11 mouse cellular contexts compared by ENCODE assay signal in genomic region chr10:99393523-99393922, GRCm38 (mm10).
DNase-seq lines count a peak whose midpoint lies in the region; ATAC-seq and TF ChIP-seq lines count a peak whose summit lies in the region.
"Had no signal": no experiment of that assay in that cellular context is flagged by ENCODE, and none has a peak within 500 bp of the region (broad histone marks: within the 10 kb centered on the region; RNA-seq: fewer than 3 reads in every experiment).

No protein-coding gene starts in this region.

- no peak overlapping the region for H3K4me2 ChIP-seq in kidney, postnatal 0 days (ENCODE audit: low read length)
- H3K4me2 ChIP-seq in hindbrain, embryonic 11.5 days (replicated peaks; ENCODE audit: low read depth, low read length) = no peak overlapping the region
- H3K4me2 ChIP-seq: lung, embryonic 15.5 days had no signal

- H3K4me3 ChIP-seq in kidney, postnatal 0 days (replicated peaks; ENCODE audit: low read depth, low read length) = no peak overlapping the region
- H3K4me3 ChIP-seq in cortical plate, adult 2 months (ENCODE audit: insufficient read depth, low read length) = no peak overlapping the region
- H3K4me3 ChIP-seq in layer of hippocampus, adult 2 months = peak overlapping the region; percentile 6; the same call in 1 of the 2 replicates
- no peak overlapping the region for H3K4me3 ChIP-seq in hindbrain, embryonic 11.5 days (ENCODE audit: low read depth, low read length)
- H3K4me3 ChIP-seq: lung, embryonic 15.5 days had no signal

- DNase-seq in kidney, postnatal 0 days (ENCODE audit: low spot score) = peak; percentile 45
- no peak for DNase-seq in kidney, postnatal 4 days
- peak; percentile 18 to 23 for DNase-seq in layer of hippocampus, adult 2 months (ENCODE audit: low spot score in 2 of 2)
- DNase-seq in hindbrain, embryonic 11.5 days (ENCODE audit: low spot score) = no peak
- no peak for DNase-seq in ovary, postnatal 36 days (ENCODE audit: low spot score)
- no peak for DNase-seq in cerebellum, adult 9-11 months
- DNase-seq: cerebellum, postnatal 10 days had no signal

- TF ChIP-seq POLR2A in cortical plate, adult 2 months (IDR thresholded peaks at IDR 0.05; ENCODE audit: extremely low read depth, insufficient read depth, low read length) = no peak

- no peak for ATAC-seq in kidney, postnatal 0 days (replicated peaks; ENCODE audit: low FRiP score, low read depth)
- peak; percentile 55 for ATAC-seq in neutrophil, adult 5-6 weeks (ENCODE audit: extremely low read depth, insufficient number of reproducible peaks, low FRiP score, poor library complexity, severe bottlenecking)
- no peak for ATAC-seq in hindbrain, embryonic 11.5 days (ENCODE audit: low FRiP score)
- ATAC-seq: Patski had no signal

- H3K27me3 ChIP-seq in kidney, postnatal 0 days (ENCODE audit: insufficient read depth, low read length) = no peaks in the 10 kb centered on the region
- no peaks in the 10 kb centered on the region for H3K27me3 ChIP-seq in hindbrain, embryonic 11.5 days (ENCODE audit: control insufficient read depth, insufficient read depth, low read length)
- H3K27me3 ChIP-seq: lung, embryonic 15.5 days; Patski had no signal

- no peak for TF ChIP-seq CTCF in kidney, postnatal 0 days (IDR thresholded peaks at IDR 0.05; ENCODE audit: low read depth)
- no peak for TF ChIP-seq CTCF in cortical plate, adult 2 months (IDR thresholded peaks at IDR 0.05; ENCODE audit: extremely low read depth, insufficient read depth, low read length)
- no peak for TF ChIP-seq CTCF in layer of hippocampus, adult 2 months (conservative IDR thresholded peaks at IDR 0.05)

- WGBS in kidney, postnatal 0 days = 31% methylated on average over 8 of the region's 8 CpGs
- 63% methylated on average over 8 of the region's 8 CpGs for WGBS in hindbrain, embryonic 11.5 days

- no peaks in the 10 kb centered on the region for H3K9me3 ChIP-seq in kidney, postnatal 0 days (replicated peaks; ENCODE audit: low read length)
- H3K9me3 ChIP-seq in hindbrain, embryonic 11.5 days (ENCODE audit: control insufficient read depth, low read length) = no peaks in the 10 kb centered on the region
- H3K9me3 ChIP-seq: lung, embryonic 15.5 days had no signal

- no peak overlapping the region for H3K27ac ChIP-seq in kidney, postnatal 0 days
- peak overlapping the region; percentile 29; the same call in 1 of the 2 replicates for H3K27ac ChIP-seq in cortical plate, adult 2 months (ENCODE audit: insufficient read depth, low read length)
- peak overlapping the region; percentile 75 for H3K27ac ChIP-seq in layer of hippocampus, adult 2 months
- no peak overlapping the region for H3K27ac ChIP-seq in hindbrain, embryonic 11.5 days (ENCODE audit: low read depth, low read length)
- H3K27ac ChIP-seq: lung, embryonic 15.5 days had no signal

- H3K9ac ChIP-seq in kidney, postnatal 0 days (ENCODE audit: low read depth, low read length) = no peak overlapping the region
- no peak overlapping the region for H3K9ac ChIP-seq in hindbrain, embryonic 11.5 days (ENCODE audit: low read depth, low read length)
- H3K9ac ChIP-seq: lung, embryonic 15.5 days had no signal

- no peaks in the 10 kb centered on the region for H3K4me1 ChIP-seq in kidney, postnatal 0 days (replicated peaks; ENCODE audit: insufficient read depth, low read length)
- H3K4me1 ChIP-seq in cortical plate, adult 2 months (ENCODE audit: control insufficient read depth, insufficient read depth, low read length) = no peaks in the 10 kb centered on the region; the same call in 1 of the 2 replicates
- H3K4me1 ChIP-seq in hindbrain, embryonic 11.5 days (replicated peaks; ENCODE audit: control insufficient read depth, insufficient read depth, low read length) = no peaks in the 10 kb centered on the region

- no peaks in the 10 kb centered on the region for H3K36me3 ChIP-seq in kidney, postnatal 0 days (ENCODE audit: insufficient read depth, low read length)
- H3K36me3 ChIP-seq in hindbrain, embryonic 11.5 days (ENCODE audit: control insufficient read depth, insufficient read depth, low read length) = no peaks in the 10 kb centered on the region
- H3K36me3 ChIP-seq: lung, embryonic 15.5 days had no signal

Comparison
In these comparisons a context has a peak if more than half of its experiments do, and no peak if none do; other contexts are left out.
1. DNase-seq: peak in kidney, postnatal 0 days (single experiment) and layer of hippocampus, adult 2 months (2 of 2); none in kidney, postnatal 4 days (0 of 2), hindbrain, embryonic 11.5 days (single experiment), ovary, postnatal 36 days (single experiment) and cerebellum, adult 9-11 months (single experiment).
2. H3K27ac ChIP-seq: peak in cortical plate, adult 2 months (single experiment) and layer of hippocampus, adult 2 months (single experiment); none in kidney, postnatal 0 days (single experiment) and hindbrain, embryonic 11.5 days (single experiment).